Mouse (Mus musculus): ENCODE results near the gene Kcnk18.

- TF ChIP-seq POLR2A (IDR thresholded peaks at IDR 0.05; ENCODE audit: borderline replicate concordance, extremely low read depth, insufficient read depth, insufficient read length, poor library complexity, severe bottlenecking) = no peak
- TF ChIP-seq CTCF (IDR thresholded peaks at IDR 0.05; ENCODE audit: borderline replicate concordance, extremely low read depth, insufficient read depth, insufficient read length) = no peak
Observed at GRCm38 (mm10) chr19:59259633-59260032, 40.6 kb downstream of the Kcnk18 start.
